Mouse (Mus musculus) adipocyte (in vitro differentiated cells): ENCODE measurements around the gene Ilf3.

Experiments
- DNase-seq: peaks from one replicate; pipeline ENCODE4 v3.0.0-alpha.2; 2016; ENCODE audit warnings: low spot score

Gene Ilf3

DNA sequence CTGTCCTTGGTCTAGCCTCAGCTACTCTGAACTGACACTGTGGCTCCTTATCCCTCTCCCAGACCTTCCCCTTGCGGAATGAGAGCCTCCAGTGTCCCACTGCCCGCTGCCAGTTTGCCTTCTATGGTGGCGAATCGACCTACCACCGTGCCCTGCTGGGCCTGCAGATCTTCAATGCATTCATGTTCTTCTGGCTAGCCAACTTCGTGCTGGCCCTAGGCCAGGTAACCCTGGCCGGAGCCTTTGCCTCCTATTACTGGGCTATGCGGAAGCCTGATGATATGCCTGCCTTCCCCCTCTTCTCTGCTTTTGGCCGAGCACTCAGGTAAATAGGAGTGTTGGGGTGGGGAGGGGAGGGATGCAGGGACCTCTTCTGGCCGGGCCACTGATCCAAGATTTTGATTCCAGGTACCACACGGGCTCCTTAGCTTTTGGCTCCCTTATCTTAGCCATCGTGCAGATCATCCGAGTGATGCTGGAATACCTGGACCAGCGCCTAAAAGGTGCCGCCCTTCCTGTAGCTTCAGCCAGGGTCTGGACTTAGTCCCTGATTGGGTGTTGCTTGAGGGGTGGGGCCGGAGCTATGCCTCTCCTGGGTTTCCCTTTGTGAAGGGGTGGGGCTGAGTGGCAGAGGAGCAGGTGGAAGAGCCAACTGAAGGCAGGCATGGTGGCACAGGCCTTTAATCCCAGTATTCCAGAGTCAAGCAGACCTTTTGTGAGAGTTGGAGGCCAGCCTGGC is 20.9 kb upstream of the Ilf3 start:
- no peak for DNase-seq

- DNase-seq = no peak
These were observed 19.5 kb upstream of the Ilf3 start for GRCm38 (mm10) chr9:21348152-21348551.

GRCm38 (mm10) chr9:21351178-21351577 is 16.5 kb upstream of the Ilf3 start:
- peak; percentile 40 for DNase-seq

GRCm38 (mm10) chr9:21351702-21352377 is 15.8 kb upstream of the Ilf3 start:
- DNase-seq = no peak

GRCm38 (mm10) chr9:21352463-21353372 is 15.0 kb upstream of the Ilf3 start:
- no peak for DNase-seq

- DNase-seq = no peak
These were observed 14.3 kb upstream of the Ilf3 start for GRCm38 (mm10) chr9:21353373-21353686.

DNA sequence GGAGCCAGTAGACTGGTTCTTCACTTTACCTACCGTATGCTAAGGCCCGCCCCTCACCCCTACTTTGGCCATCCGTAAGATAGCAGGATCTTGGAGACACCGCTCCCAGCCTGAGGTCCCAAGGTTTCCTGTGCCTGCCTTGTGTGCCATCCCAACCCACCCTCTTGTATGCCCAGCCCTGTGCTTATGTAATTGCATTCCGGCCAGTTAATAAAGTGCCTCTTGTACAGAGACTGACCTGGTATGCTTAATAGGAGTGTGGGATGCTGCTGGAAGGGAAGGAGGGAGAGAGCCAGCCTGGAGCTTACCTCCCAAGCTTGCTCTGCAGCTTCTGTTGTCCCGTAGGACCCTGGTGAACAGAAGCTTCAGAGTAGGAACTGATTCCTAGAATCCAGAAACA is 12.9 kb upstream of the Ilf3 start:
- no peak for DNase-seq

DNA sequence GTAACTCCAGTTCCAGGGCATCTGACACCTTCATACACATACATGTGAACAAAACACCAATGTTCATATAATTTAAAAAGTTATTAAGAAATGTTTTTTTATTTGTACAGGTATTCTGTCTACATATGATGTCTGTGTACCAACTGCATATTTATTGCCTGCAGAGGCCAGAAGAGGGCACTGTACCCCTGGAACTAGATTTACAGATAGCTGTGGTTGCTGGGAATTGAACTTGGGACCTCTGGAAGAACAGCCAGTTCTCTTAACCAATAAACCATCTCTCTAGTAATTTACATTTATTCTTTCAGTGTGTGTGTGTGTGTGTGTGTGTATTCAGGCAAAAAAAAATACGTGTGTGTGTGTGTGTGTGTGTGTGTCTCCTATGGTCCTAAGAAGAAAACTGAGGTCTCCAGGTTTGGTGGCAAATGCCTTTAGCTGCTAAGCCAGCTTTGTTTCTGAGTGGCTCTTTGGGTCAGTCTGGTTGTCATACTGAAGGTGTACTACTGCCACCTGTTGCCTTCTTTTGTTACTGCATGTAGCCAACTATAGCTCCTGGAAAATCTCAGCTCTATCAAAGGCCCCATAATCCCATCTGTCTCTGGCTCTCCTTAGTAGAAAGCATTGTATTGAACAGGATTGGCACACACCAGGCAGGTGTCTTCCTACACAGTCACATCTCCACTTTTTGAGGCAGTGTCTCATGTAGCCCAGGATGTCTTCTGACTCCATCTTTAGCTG is 10.5 kb upstream of the Ilf3 start:
- peak; percentile 80 for DNase-seq

- DNase-seq = peak; percentile 87
These were observed 990 bp upstream of the Ilf3 start for GRCm38 (mm10) chr9:21366541-21367220.

GRCm38 (mm10) chr9:21368131-21368584 is 487 bp downstream of the Ilf3 start:
- peak; percentile 52 for DNase-seq

- no peak for DNase-seq
These were observed 1.4 kb downstream of the Ilf3 start for GRCm38 (mm10) chr9:21369080-21369479.

- no peak for DNase-seq
These were observed 3.2 kb downstream of the Ilf3 start for GRCm38 (mm10) chr9:21370876-21371275.

DNA sequence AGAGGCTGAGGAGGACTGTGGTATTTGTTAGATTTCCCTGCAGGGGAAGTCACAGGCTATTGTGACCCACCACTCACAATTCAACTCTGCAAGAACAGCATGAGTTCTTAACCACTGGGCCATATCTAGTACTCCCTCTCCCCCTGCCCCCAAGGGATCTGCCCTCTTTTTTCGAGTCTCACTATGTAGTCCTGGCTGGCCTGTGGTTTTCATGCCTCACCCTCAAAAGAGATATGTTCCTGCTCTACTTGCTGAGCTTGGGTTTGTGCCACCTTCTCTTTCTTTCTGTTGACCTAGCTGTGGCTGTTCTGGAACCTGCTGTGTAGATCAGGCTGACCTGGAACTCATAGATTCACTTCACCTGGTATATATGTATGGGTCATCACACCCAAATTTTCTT is 4.8 kb downstream of the Ilf3 start:
- DNase-seq = no peak

DNA sequence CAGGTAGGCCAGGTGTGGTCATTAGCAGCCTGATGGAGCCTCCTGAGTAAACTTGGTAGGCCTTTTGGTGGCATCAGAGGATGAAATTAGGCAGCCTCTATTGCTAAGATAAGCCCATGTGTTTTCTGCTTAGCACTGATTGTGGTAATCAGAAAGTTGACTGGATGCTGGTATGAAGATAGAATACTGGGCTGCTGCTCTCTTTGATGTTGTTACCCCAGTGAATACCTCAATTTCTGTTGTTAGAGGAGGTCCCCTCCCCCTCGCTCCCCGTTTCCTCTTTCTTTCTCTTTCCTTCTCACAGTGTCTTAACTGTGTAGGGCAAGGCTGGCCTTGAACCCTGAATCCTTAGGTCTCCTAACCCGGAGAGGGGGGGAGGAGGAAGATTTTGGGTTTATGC is 11.5 kb downstream of the Ilf3 start:
- no peak for DNase-seq

- no peak for DNase-seq
These were observed 13.2 kb downstream of the Ilf3 start for GRCm38 (mm10) chr9:21380868-21381267.

DNA sequence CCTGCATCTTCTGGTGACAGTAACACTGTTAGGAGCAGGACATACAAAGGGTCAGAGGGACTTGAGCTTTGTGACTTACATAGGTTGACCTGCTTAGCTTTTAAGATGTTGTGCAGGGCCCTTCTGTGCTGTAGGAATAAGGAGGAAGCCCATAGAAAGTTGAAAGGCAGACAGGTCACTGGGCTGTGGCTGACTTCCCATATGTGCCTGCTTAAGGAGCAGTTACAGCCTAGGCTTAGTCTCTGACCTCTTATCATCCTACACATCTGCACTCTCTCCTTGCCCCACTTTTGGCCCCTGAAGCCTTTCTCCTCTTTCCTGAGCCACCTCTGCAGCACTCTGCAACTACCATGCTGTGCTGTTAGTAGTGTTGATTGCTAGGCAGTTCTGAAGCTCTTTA is 16.3 kb downstream of the Ilf3 start:
- DNase-seq = no peak

DNA sequence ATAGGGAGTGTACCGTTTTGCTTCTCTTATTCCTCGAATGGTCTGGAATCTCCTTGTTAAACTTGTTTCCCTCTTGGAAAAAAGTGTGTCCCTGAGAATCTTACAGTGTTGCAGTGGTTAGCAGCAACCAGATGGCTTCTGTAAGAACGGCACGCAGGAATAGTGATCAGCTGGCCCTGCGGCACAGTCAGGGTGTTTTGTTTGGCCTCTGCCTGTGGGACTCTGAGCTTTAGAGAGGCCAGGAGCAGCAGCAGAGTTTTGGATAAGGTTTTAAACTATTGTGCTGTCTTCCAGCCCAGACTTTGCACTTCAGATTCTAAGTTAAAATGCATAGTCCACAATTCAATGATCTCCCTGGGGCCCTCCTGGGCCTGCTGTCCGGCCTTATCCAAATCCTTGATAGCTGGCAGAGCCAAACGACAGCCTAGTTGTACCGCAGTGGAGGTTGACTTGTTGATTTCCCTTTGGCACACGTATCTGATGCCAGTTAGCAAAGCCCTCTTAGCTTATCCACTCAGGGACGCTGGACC is 25.0 kb downstream of the Ilf3 start:
- peak; percentile 50 for DNase-seq

DNA sequence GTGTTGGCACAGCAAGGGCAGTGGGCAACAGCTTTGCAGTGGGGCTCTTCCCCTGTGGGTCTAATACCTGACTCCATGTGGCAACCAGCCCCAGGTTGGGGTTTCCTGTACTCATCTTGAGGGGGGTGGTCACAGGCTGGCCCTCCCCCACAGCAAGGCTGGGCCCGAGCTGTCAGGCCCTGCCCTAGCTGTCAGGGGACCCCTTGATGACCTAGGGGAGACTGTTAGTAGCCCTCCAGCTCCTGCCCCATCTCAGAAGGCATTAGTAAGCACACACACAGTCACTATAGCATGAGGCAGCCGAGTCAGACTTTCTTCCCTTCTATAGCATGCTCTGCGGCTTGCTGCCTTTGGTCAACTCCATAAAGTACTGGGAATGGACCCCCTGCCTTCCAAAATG is 28.0 kb downstream of the Ilf3 start:
- no peak for DNase-seq

- no peak for DNase-seq
These were observed 29.5 kb downstream of the Ilf3 start for GRCm38 (mm10) chr9:21397170-21397569.

GRCm38 (mm10) chr9:21401042-21401441 is 33.4 kb downstream of the Ilf3 start:
- no peak for DNase-seq

- no peak for DNase-seq
These were observed 35.1 kb downstream of the Ilf3 start for GRCm38 (mm10) chr9:21402764-21403253.
